Mouse (Mus musculus) liver, postnatal 0 days (tissue): ENCODE measurements around the gene Il4i1.

Source experiments
- CTCF ChIP-seq: sonication (generic); IDR thresholded peaks from 2 replicates; pipeline ENCODE4 v1.5.1; 2016; ENCODE audit warnings: antibody characterized with exemption, low read depth
- EP300 ChIP-seq: IDR thresholded peaks from 2 replicates; pipeline ENCODE4 v1.6.1; 2016; ENCODE audit warnings: antibody characterized with exemption, low read depth, mild to moderate bottlenecking

GRCm38 (mm10) chr7:44790066-44790465, 26.1 kb upstream of the Il4i1 start:
- TF ChIP-seq CTCF (no peak), EP300 (no peak)
